Mouse (Mus musculus): ENCODE results near the gene Psmd2.

GRCm38 (mm10) chr16:20708939-20709734 lies 57.7 kb downstream of the Psmd2 start:
- TF ChIP-seq POLR2A (IDR thresholded peaks at IDR 0.05; ENCODE audit: borderline replicate concordance, insufficient read depth, low read length) (no peak), CTCF (IDR thresholded peaks at IDR 0.05; ENCODE audit: borderline replicate concordance, insufficient read depth, low read depth, low read length) (peak; percentile 48; the same call in 1 of the 2 replicates)
